8 mouse cellular contexts compared by ENCODE assay signal in the genomic region with DNA sequence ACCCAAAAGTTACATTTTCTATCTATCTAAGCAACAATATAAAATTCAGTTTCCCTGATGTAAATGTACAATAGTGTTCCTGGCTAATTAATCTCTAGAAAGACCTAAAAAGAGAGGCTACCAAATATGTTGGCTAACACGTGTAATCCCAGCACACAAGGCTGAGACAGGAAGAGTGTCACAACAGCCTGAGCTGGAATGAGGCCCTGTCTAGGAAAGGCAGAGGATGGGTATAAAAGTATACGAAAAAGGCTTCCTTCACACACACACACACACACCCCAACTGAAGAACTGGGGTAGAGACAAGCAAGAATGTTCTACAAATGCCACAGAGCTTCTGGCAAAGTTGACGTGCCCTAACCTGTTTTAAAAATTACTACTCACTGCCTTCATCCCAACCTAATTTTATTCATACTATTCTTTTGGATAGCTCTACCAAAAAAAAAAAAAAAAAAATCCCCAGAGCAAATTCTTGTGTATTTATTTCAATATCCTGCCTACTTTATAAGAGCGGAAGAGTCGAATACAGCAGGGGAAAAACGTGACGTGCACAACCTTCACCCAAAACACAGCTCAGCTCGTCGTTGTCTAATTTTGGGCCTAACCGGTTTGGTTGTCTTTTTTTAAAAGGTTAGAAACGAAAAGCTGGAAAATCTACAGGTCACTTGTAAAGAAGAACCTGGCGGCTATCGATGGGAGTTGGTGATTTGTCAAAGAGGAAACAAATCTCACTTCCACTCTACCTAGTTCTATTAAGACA. TPM values are rescaled to one million over a fixed set of nuclear protein-coding genes. Genes with fewer than 3 reads are reported as not detected.
A peak's percentile ranks its signal among the peaks of the same experiment; 100 is the strongest.
DNase-seq lines count a peak whose midpoint lies in the region; ATAC-seq and TF ChIP-seq lines count a peak whose summit lies in the region.

No protein-coding gene starts in this region.

- H3K9me3 ChIP-seq in kidney, embryonic 15.5 days (replicated peaks): no peaks in the 10 kb centered on the region
- no peaks in the 10 kb centered on the region for H3K9me3 ChIP-seq in E14TG2a.4 (ENCODE audit: low read length)
- no peaks in the 10 kb centered on the region for H3K9me3 ChIP-seq in forebrain, embryonic 11.5 days (ENCODE audit: control insufficient read depth, low read length)
- no peaks in the 10 kb centered on the region for H3K9me3 ChIP-seq in limb, embryonic 14.5 days (ENCODE audit: control insufficient read depth, low read length)
- no peaks in the 10 kb centered on the region for H3K9me3 ChIP-seq in stomach, postnatal 0 days (ENCODE audit: control insufficient read depth, low read length)

- intact Hi-C loops in left cerebral cortex, postnatal 4 days (cut with DNase I): no loop called here

- peaks cover 7% of the 10 kb centered on the region; the same call in 1 of the 2 replicates for H3K36me3 ChIP-seq in kidney, embryonic 15.5 days
- peaks cover 7% of the 10 kb centered on the region for H3K36me3 ChIP-seq in E14TG2a.4 (ENCODE audit: insufficient read depth, low read length)
- no peaks in the 10 kb centered on the region for H3K36me3 ChIP-seq in forebrain, embryonic 11.5 days (ENCODE audit: control insufficient read depth, insufficient read depth, low read length)
- peaks cover 5% of the 10 kb centered on the region; the same call in 1 of the 2 replicates for H3K36me3 ChIP-seq in limb, embryonic 14.5 days (ENCODE audit: control insufficient read depth, insufficient read depth, low read length)
- H3K36me3 ChIP-seq in stomach, postnatal 0 days (ENCODE audit: control insufficient read depth, insufficient read depth, low read length): no peaks in the 10 kb centered on the region

- no peak for TF ChIP-seq EP300 in stomach, postnatal 0 days (optimal IDR thresholded peaks at IDR 0.05)

- peak overlapping the region; percentile 98 for H3K27ac ChIP-seq in kidney, embryonic 15.5 days
- no peak overlapping the region for H3K27ac ChIP-seq in forebrain, embryonic 11.5 days (ENCODE audit: low read depth, low read length)
- H3K27ac ChIP-seq in limb, embryonic 14.5 days (replicated peaks; ENCODE audit: low read depth, low read length): no peak overlapping the region; the same call in 1 of the 2 replicates
- peak overlapping the region; percentile 99 for H3K27ac ChIP-seq in stomach, postnatal 0 days (replicated peaks)

- WGBS in kidney, embryonic 15.5 days: 6% methylated on average over 13 of the region's 13 CpGs
- WGBS in forebrain, embryonic 11.5 days: 17% methylated on average over 13 of the region's 13 CpGs
- 4% methylated on average over 13 of the region's 13 CpGs for WGBS in limb, embryonic 14.5 days
- 3% methylated on average over 13 of the region's 13 CpGs for WGBS in stomach, postnatal 0 days

- no peaks in the 10 kb centered on the region for H3K27me3 ChIP-seq in kidney, embryonic 15.5 days
- H3K27me3 ChIP-seq in E14TG2a.4 (ENCODE audit: insufficient read depth, low read length): no peaks in the 10 kb centered on the region
- H3K27me3 ChIP-seq in forebrain, embryonic 11.5 days (ENCODE audit: control insufficient read depth, insufficient read depth, low read length): no peaks in the 10 kb centered on the region
- no peaks in the 10 kb centered on the region for H3K27me3 ChIP-seq in limb, embryonic 14.5 days (ENCODE audit: control insufficient read depth, insufficient read depth, low read length)
- H3K27me3 ChIP-seq in stomach, postnatal 0 days (ENCODE audit: control insufficient read depth, insufficient read depth, low read length): no peaks in the 10 kb centered on the region

- peaks cover 29% of the 10 kb centered on the region for H3K4me1 ChIP-seq in kidney, embryonic 15.5 days
- H3K4me1 ChIP-seq in E14TG2a.4 (replicated peaks; ENCODE audit: low read depth, low read length): peaks cover 37% of the 10 kb centered on the region
- 0 out of 2 replicates have a peak, but pooled peaks cover 6% of the 10 kb centered on the region for H3K4me1 ChIP-seq in forebrain, embryonic 11.5 days (replicated peaks; ENCODE audit: control insufficient read depth, insufficient read depth, low read length)
- H3K4me1 ChIP-seq in limb, embryonic 14.5 days (ENCODE audit: control insufficient read depth, insufficient read depth, low read length): peaks cover 19% of the 10 kb centered on the region
- no peaks in the 10 kb centered on the region for H3K4me1 ChIP-seq in stomach, postnatal 0 days (replicated peaks; ENCODE audit: control insufficient read depth, insufficient read depth)

- H3K4me3 ChIP-seq in kidney, embryonic 15.5 days (replicated peaks): peak overlapping the region; percentile 99
- peak overlapping the region; percentile 90 for H3K4me3 ChIP-seq in E14TG2a.4 (replicated peaks; ENCODE audit: low read length)
- H3K4me3 ChIP-seq in forebrain, embryonic 11.5 days (ENCODE audit: low read depth, low read length): peak overlapping the region; percentile 98
- H3K4me3 ChIP-seq in limb, embryonic 14.5 days (replicated peaks; ENCODE audit: low read length): peak overlapping the region; percentile 82
- H3K4me3 ChIP-seq in stomach, postnatal 0 days (ENCODE audit: low read depth, low read length): peak overlapping the region; percentile 94

- TF ChIP-seq POLR2A in limb, embryonic 14.5 days (IDR thresholded peaks at IDR 0.05; ENCODE audit: borderline replicate concordance, extremely low read depth, insufficient read depth, insufficient read length): no peak

- H3K4me2 ChIP-seq in kidney, embryonic 15.5 days: peak overlapping the region; percentile 69
- peak overlapping the region; percentile 67 for H3K4me2 ChIP-seq in forebrain, embryonic 11.5 days (ENCODE audit: low read depth, low read length, severe bottlenecking)
- H3K4me2 ChIP-seq in limb, embryonic 14.5 days (replicated peaks; ENCODE audit: low read depth, low read length, severe bottlenecking): peak overlapping the region; percentile 79
- H3K4me2 ChIP-seq in stomach, postnatal 0 days (replicated peaks; ENCODE audit: low read depth): peak overlapping the region; percentile 58

- H3K9ac ChIP-seq in kidney, embryonic 15.5 days: peak overlapping the region; percentile 99
- peak overlapping the region; percentile 99 for H3K9ac ChIP-seq in forebrain, embryonic 11.5 days (ENCODE audit: low read length)
- peak overlapping the region; percentile 98 for H3K9ac ChIP-seq in limb, embryonic 14.5 days (ENCODE audit: low read depth, low read length, severe bottlenecking)
- H3K9ac ChIP-seq in stomach, postnatal 0 days (ENCODE audit: low read length): peak overlapping the region; percentile 99

- no peak for TF ChIP-seq CTCF in E14TG2a.4 (conservative IDR thresholded peaks at IDR 0.05; ENCODE audit: low read length)
- TF ChIP-seq CTCF in stomach, postnatal 0 days (IDR thresholded peaks at IDR 0.05; ENCODE audit: low read depth): no peak

- ATAC-seq in kidney, embryonic 15.5 days (replicated peaks; ENCODE audit: low FRiP score): no peak
- ATAC-seq in forebrain, embryonic 11.5 days (replicated peaks; ENCODE audit: low FRiP score): no peak
- ATAC-seq in limb, embryonic 14.5 days (ENCODE audit: low FRiP score, low read depth): no peak
- ATAC-seq in stomach, postnatal 0 days (ENCODE audit: low FRiP score, low TSS enrichment): no peak

- no peak for DNase-seq in kidney, postnatal 25 days
- DNase-seq in forebrain, embryonic 11.5 days (ENCODE audit: low spot score): no peak
- DNase-seq in limb, embryonic 14.5 days (ENCODE audit: low spot score): no peak
- no peak for DNase-seq in stomach, postnatal 0 days (ENCODE audit: low spot score)
- DNase-seq in urinary bladder, postnatal 4 days (ENCODE audit: low spot score in 2 of 2): no peak
- DNase-seq in left cerebral cortex, postnatal 4 days: no peak

RNA-seq across cellular contexts. Expression of gene Pak2, which starts 1.3 kb away (rescaled TPM):
- polyA plus RNA-seq in kidney, embryonic 15.5 days (2015; fragmentation: Nextera tagmentation; extraction: Ambion mirVana): 37.5 and 39.0 TPM in 2 replicates
- 52.6 and 53.9 TPM in 2 replicates for polyA plus RNA-seq in forebrain, embryonic 11.5 days (2014; fragmentation: Nextera tagmentation; extraction: Ambion mirVana)
- polyA plus RNA-seq in limb, embryonic 14.5 days (2012; rRNA removed): 26.5 and 28.4 TPM in 2 replicates
- polyA plus RNA-seq in limb, embryonic 14.5 days (2014; fragmentation: Nextera tagmentation; extraction: Ambion mirVana): 35.8 and 36.1 TPM in 2 replicates
- 22.2 and 23.6 TPM in 2 replicates for polyA plus RNA-seq in stomach, postnatal 0 days (2015; fragmentation: Nextera tagmentation; extraction: Ambion mirVana)
- 10 to 100 TPM; 47.0 to 53.4 TPM for total RNA-seq in left cerebral cortex, postnatal 4 days (2021)

RNA-seq across cellular contexts. Expression of gene Pigx, which starts 21.7 kb away (rescaled TPM):
- 127 and 131 TPM in 2 replicates for polyA plus RNA-seq in kidney, embryonic 15.5 days (2015; fragmentation: Nextera tagmentation; extraction: Ambion mirVana)
- 136 and 144 TPM in 2 replicates for polyA plus RNA-seq in forebrain, embryonic 11.5 days (2014; fragmentation: Nextera tagmentation; extraction: Ambion mirVana)
- 71.1 and 74.9 TPM in 2 replicates for polyA plus RNA-seq in limb, embryonic 14.5 days (2012; rRNA removed)
- polyA plus RNA-seq in limb, embryonic 14.5 days (2014; fragmentation: Nextera tagmentation; extraction: Ambion mirVana): 104 and 105 TPM in 2 replicates
- 69.8 and 71.8 TPM in 2 replicates for polyA plus RNA-seq in stomach, postnatal 0 days (2015; fragmentation: Nextera tagmentation; extraction: Ambion mirVana)
- total RNA-seq in left cerebral cortex, postnatal 4 days (2021): 10 to 100 TPM; 44.1 TPM

RNA-seq across cellular contexts. Expression of gene Cep19, which starts 21.8 kb away (rescaled TPM):
- 38.3 and 39.8 TPM in 2 replicates for polyA plus RNA-seq in kidney, embryonic 15.5 days (2015; fragmentation: Nextera tagmentation; extraction: Ambion mirVana)
- 43.3 and 43.5 TPM in 2 replicates for polyA plus RNA-seq in forebrain, embryonic 11.5 days (2014; fragmentation: Nextera tagmentation; extraction: Ambion mirVana)
- 11.5 and 15.6 TPM in 2 replicates for polyA plus RNA-seq in limb, embryonic 14.5 days (2012; rRNA removed)
- polyA plus RNA-seq in limb, embryonic 14.5 days (2014; fragmentation: Nextera tagmentation; extraction: Ambion mirVana): 28.4 and 32.2 TPM in 2 replicates
- polyA plus RNA-seq in stomach, postnatal 0 days (2015; fragmentation: Nextera tagmentation; extraction: Ambion mirVana): 19.0 and 19.1 TPM in 2 replicates
- total RNA-seq in left cerebral cortex, postnatal 4 days (2021): 10 to 100 TPM; 38.4 to 40.7 TPM

Comparison
In these comparisons a context has a peak if more than half of its experiments do, and no peak if none do; other contexts are left out.
1. H3K27ac ChIP-seq: peak in kidney, embryonic 15.5 days (single experiment) and stomach, postnatal 0 days (single experiment); none in forebrain, embryonic 11.5 days (single experiment) and limb, embryonic 14.5 days (single experiment).
2. Peak in every context shown above with its lines, with median percentiles within 50 percentile points of each other: H3K4me2 ChIP-seq, H3K4me3 ChIP-seq and H3K9ac ChIP-seq.